Mouse (Mus musculus): ENCODE data around the gene Olfr314. TPM values are rescaled to one million over a fixed set of nuclear protein-coding genes. Genes with fewer than 3 reads are reported as not detected.
"Not testable (repeated sequence)": the region's sequence is repeated elsewhere in the genome, so short reads cannot be mapped to it uniquely, and the experiment has no call there.

Gene Olfr314
- polyA plus RNA-seq, 1 experiment from 2014 or later, result not detected

- Histone ChIP-seq H3K36me3 (no peaks in the 10 kb centered on the region), H3K9ac (no peak overlapping the region), H3K9me3 (no peaks in the 10 kb centered on the region), H3K4me2 (replicated peaks) (no peak overlapping the region), H3K4me3 (no peak overlapping the region), H3K27me3 (no peaks in the 10 kb centered on the region), H3K4me1 (no peaks in the 10 kb centered on the region), H3K27ac (no peak overlapping the region)
- ATAC-seq (ENCODE audit: low FRiP score, low read depth), result no peak
- 77% methylated on average over 7 of the region's 7 CpGs for WGBS
Observed at GRCm38 (mm10) chr11:58796850-58797249, 14.1 kb downstream of the Olfr314 start.

GRCm38 (mm10) chr11:58799747-58800146, 17.0 kb downstream of the Olfr314 start:
- H3K4me1 ChIP-seq, result no peaks in the 10 kb centered on the region
- H3K27ac ChIP-seq, result no peak overlapping the region
- ATAC-seq (ENCODE audit: low FRiP score, low read depth), result no peak
- H3K36me3 ChIP-seq, result no peaks in the 10 kb centered on the region
- no peak overlapping the region for H3K9ac ChIP-seq
- H3K27me3 ChIP-seq, result no peaks in the 10 kb centered on the region
- no peak overlapping the region for H3K4me3 ChIP-seq
- WGBS, result 76% methylated on average over 5 of the region's 5 CpGs
- no peak overlapping the region for H3K4me2 ChIP-seq (replicated peaks)
- no peaks in the 10 kb centered on the region for H3K9me3 ChIP-seq

DNA sequence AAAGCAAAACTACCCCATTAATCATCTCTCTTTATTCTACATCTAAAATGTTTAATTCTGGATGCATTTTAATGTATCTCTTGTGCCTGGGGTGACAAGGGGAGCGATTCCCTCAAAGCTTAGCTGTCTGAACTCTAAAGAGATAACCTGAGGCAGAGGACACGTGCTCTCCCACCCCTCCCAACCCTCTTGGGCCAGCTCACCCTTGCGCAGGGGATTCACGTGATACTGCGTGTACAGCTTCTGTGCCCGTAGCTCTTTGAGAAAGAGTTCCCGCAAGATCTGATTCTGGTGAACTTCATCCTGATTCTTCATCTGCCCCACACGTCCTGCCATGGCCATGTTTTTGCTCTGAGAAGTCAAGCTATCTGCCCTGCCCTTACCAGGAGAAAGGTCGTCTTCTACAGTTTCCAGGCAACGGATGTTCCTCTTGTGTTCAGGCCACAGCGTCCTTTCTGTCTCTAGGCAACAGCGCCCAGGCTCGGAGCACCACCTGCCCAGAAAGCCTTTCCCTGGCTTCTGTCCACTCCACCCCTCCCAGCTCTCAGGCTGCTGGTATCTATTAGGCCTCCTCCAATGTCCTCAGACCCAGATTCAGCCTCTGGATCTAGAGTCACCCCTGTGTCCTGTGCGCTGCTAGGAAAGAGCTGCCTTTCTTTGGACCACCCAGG, 18.9 kb downstream of the Olfr314 start, which contains the start of gene Fam183b:
Gene Fam183b, minus strand, starts transcription at position 403 of the 671 bp plus-strand sequence.
- Histone ChIP-seq H3K9ac (no peak within 1 kb of the TSS), H3K4me3 (no peak within 1 kb of the TSS), H3K4me1 (no peaks in the 10 kb centered on the region), H3K27ac (no peak within 1 kb of the TSS), H3K27me3 (no peaks in the 10 kb centered on the region), H3K36me3 (no peaks in the 10 kb centered on the region), H3K9me3 (no peaks in the 10 kb centered on the region), H3K4me2 (replicated peaks) (no peak within 1 kb of the TSS)
- 42% methylated on average over 14 of the region's 14 CpGs for WGBS
- no peak; the same call in 1 of the 2 replicates for ATAC-seq (ENCODE audit: low FRiP score, low read depth)

DNA sequence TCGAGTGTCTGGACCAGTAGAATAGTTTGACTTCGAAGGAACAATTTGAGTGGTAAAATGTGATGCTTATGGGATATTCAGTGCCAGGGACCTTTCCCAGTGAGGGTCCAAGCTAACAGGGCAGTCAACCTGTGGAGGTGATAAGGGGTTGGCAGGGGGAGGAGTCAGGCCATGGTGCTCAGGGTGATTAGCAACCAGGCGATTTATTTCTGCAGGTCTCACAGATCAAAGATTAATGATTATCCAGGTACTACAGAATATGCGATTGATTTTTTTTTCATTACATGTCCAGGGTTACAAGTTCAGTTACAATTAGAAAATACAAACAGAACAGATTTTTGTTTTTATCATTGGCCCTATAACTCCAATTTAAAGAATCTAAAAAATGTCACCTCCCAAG, 21.1 kb downstream of the Olfr314 start:
- Histone ChIP-seq H3K9me3 (no peaks in the 10 kb centered on the region), H3K9ac (no peak overlapping the region), H3K4me3 (no peak overlapping the region), H3K4me1 (no peaks in the 10 kb centered on the region), H3K4me2 (replicated peaks) (no peak overlapping the region), H3K27me3 (no peaks in the 10 kb centered on the region), H3K27ac (no peak overlapping the region), H3K36me3 (no peaks in the 10 kb centered on the region)
- ATAC-seq (ENCODE audit: low FRiP score, low read depth), result no peak
- 62% methylated on average over 4 of the region's 4 CpGs for WGBS

GRCm38 (mm10) chr11:58804393-58804792, 21.6 kb downstream of the Olfr314 start:
- no peak for ATAC-seq (ENCODE audit: low FRiP score, low read depth)
- WGBS, result 85% methylated on average over 2 of the region's 2 CpGs
- Histone ChIP-seq H3K4me2 (replicated peaks) (no peak overlapping the region), H3K4me3 (no peak overlapping the region), H3K27me3 (no peaks in the 10 kb centered on the region), H3K9me3 (no peaks in the 10 kb centered on the region), H3K9ac (no peak overlapping the region), H3K36me3 (no peaks in the 10 kb centered on the region), H3K4me1 (no peaks in the 10 kb centered on the region), H3K27ac (no peak overlapping the region)

- whole genome bisulfite sequencing, result 8% methylated on average over 1 of the region's 1 CpGs
- Histone ChIP-seq H3K27ac (no peak overlapping the region), H3K27me3 (no peaks in the 10 kb centered on the region; the same call in 1 of the 2 replicates)
Observed at GRCm38 (mm10) chr11:58812001-58812400, 29.2 kb downstream of the Olfr314 start.

GRCm38 (mm10) chr11:58814700-58815099, 31.9 kb downstream of the Olfr314 start, which contains the start of gene Olfr313:
Gene Olfr313 (plus strand): TSS chr11:58815000.
- H3K9ac ChIP-seq; H3K4me1 ChIP-seq; H3K27me3 ChIP-seq; ATAC-seq (ENCODE audit: low FRiP score, low read depth); H3K4me2 ChIP-seq (replicated peaks); H3K4me3 ChIP-seq; H3K9me3 ChIP-seq; H3K36me3 ChIP-seq; H3K27ac ChIP-seq: not testable (repeated sequence)
- 71% methylated on average over 1 of the region's 1 CpGs for WGBS

More at GRCm38 (mm10) chr11:58812001-58812400, 29.2 kb downstream of the Olfr314 start:
- no peaks in the 10 kb centered on the region for H3K4me1 ChIP-seq
- no peaks in the 10 kb centered on the region for H3K9me3 ChIP-seq
- no peak overlapping the region for H3K9ac ChIP-seq
- H3K36me3 ChIP-seq, result no peaks in the 10 kb centered on the region
- H3K4me3 ChIP-seq, result no peak overlapping the region
- no peak overlapping the region for H3K4me2 ChIP-seq (replicated peaks)
- ATAC-seq (ENCODE audit: low FRiP score, low read depth), result no peak

GRCm38 (mm10) chr11:58815676-58816075, 32.9 kb downstream of the Olfr314 start:
- no peaks in the 10 kb centered on the region; the same call in 1 of the 2 replicates for H3K27me3 ChIP-seq
- no peak for ATAC-seq (ENCODE audit: low FRiP score, low read depth)
- H3K9me3 ChIP-seq, result no peaks in the 10 kb centered on the region
- no peak overlapping the region for H3K4me2 ChIP-seq (replicated peaks)
- no peaks in the 10 kb centered on the region for H3K36me3 ChIP-seq
- no peak overlapping the region for H3K9ac ChIP-seq
- H3K4me3 ChIP-seq, result no peak overlapping the region
- 71% methylated on average over 1 of the region's 1 CpGs for WGBS
- H3K4me1 ChIP-seq, result no peaks in the 10 kb centered on the region
- H3K27ac ChIP-seq, result no peak overlapping the region

GRCm38 (mm10) chr11:58828937-58829336, 46.2 kb downstream of the Olfr314 start, which contains the start of gene Olfr312:
Gene Olfr312 (plus strand): TSS chr11:58829237.
- H3K27me3 ChIP-seq; H3K4me1 ChIP-seq; H3K36me3 ChIP-seq; ATAC-seq (ENCODE audit: low FRiP score, low read depth); H3K27ac ChIP-seq; H3K4me2 ChIP-seq (replicated peaks); H3K4me3 ChIP-seq; H3K9me3 ChIP-seq; H3K9ac ChIP-seq: not testable (repeated sequence)

- Histone ChIP-seq H3K27ac (no peak overlapping the region), H3K36me3 (no peaks in the 10 kb centered on the region), H3K4me2 (replicated peaks) (no peak overlapping the region), H3K4me3 (no peak overlapping the region), H3K27me3 (no peaks in the 10 kb centered on the region), H3K9me3 (no peaks in the 10 kb centered on the region), H3K9ac (no peak overlapping the region), H3K4me1 (no peaks in the 10 kb centered on the region)
- WGBS, result 78% methylated on average over 3 of the region's 3 CpGs
- ATAC-seq (ENCODE audit: low FRiP score, low read depth), result no peak
Observed at GRCm38 (mm10) chr11:58829764-58830163, 47.0 kb downstream of the Olfr314 start.

GRCm38 (mm10) chr11:58832541-58832940, 49.8 kb downstream of the Olfr314 start:
- not testable (repeated sequence) for H3K4me1 ChIP-seq; H3K4me3 ChIP-seq; H3K4me2 ChIP-seq (replicated peaks); H3K9ac ChIP-seq; H3K27me3 ChIP-seq; H3K36me3 ChIP-seq; ATAC-seq (ENCODE audit: low FRiP score, low read depth); H3K9me3 ChIP-seq; H3K27ac ChIP-seq
- WGBS, result 64% methylated on average over 3 of the region's 3 CpGs

All from limb, embryonic 13.5 days (tissue).